Comparison of ENCODE assay signal across 27 mouse cellular contexts in genomic region chr11:36508312-36508711, GRCm38 (mm10).
DNase-seq lines count a peak whose midpoint lies in the region; ATAC-seq and TF ChIP-seq lines count a peak whose summit lies in the region.
"Had no signal": no experiment of that assay in that cellular context is flagged by ENCODE, and none has a peak within 500 bp of the region (broad histone marks: within the 10 kb centered on the region; RNA-seq: fewer than 3 reads in every experiment).

No protein-coding gene starts in this region.

- no peak overlapping the region for H3K9ac ChIP-seq in liver, adult 2 months (ENCODE audit: low read depth, low read length)
- no peak overlapping the region for H3K9ac ChIP-seq in forebrain, embryonic 16.5 days (replicated peaks; ENCODE audit: low read depth, low read length)
- H3K9ac ChIP-seq in lung, postnatal 0 days (replicated peaks; ENCODE audit: low read depth) = no peak overlapping the region
- H3K9ac ChIP-seq: embryonic facial prominence, embryonic 12.5 days; heart, embryonic 12.5 days; limb, embryonic 15.5 days; midbrain, embryonic 12.5 days had no signal

- no peak overlapping the region for H3K4me3 ChIP-seq in liver, adult 2 months (ENCODE audit: insufficient read depth, low read depth, low read length)
- H3K4me3 ChIP-seq in forebrain, embryonic 16.5 days (replicated peaks; ENCODE audit: low read length) = no peak overlapping the region
- no peak overlapping the region for H3K4me3 ChIP-seq in lung, postnatal 0 days (ENCODE audit: low read depth, low read length)
- H3K4me3 ChIP-seq: embryonic facial prominence, embryonic 12.5 days; heart, embryonic 12.5 days; limb, embryonic 15.5 days; midbrain, embryonic 12.5 days had no signal

- 0 out of 2 replicates have a peak overlapping the region, but pooled peaks have one; percentile 1 for H3K4me2 ChIP-seq in forebrain, embryonic 16.5 days (ENCODE audit: low read length)
- no peak overlapping the region for H3K4me2 ChIP-seq in lung, postnatal 0 days (replicated peaks; ENCODE audit: low read depth, low read length)
- H3K4me2 ChIP-seq: embryonic facial prominence, embryonic 12.5 days; heart, embryonic 12.5 days; limb, embryonic 15.5 days; midbrain, embryonic 12.5 days had no signal

- ATAC-seq in forebrain, embryonic 16.5 days = peak; percentile 70
- ATAC-seq in lung, postnatal 0 days = no peak
- ATAC-seq: hindbrain, postnatal 0 days; intestine, postnatal 0 days; Patski had no signal

- no peaks in the 10 kb centered on the region for H3K79me2 ChIP-seq in liver, adult 2 months (ENCODE audit: control insufficient read depth, insufficient read depth, low read length)

- TF ChIP-seq CTCF in liver, adult 2 months (IDR thresholded peaks at IDR 0.05; ENCODE audit: low read depth, low read length) = no peak
- no peak for TF ChIP-seq CTCF in lung, postnatal 0 days (IDR thresholded peaks at IDR 0.05)

- 64% methylated on average over 7 of the region's 7 CpGs for WGBS in liver, adult 2 months
- WGBS in forebrain, embryonic 16.5 days = 33% methylated on average over 7 of the region's 7 CpGs
- 57% methylated on average over 7 of the region's 7 CpGs for WGBS in lung, postnatal 0 days

- no peaks in the 10 kb centered on the region for H3K4me1 ChIP-seq in liver, adult 2 months (ENCODE audit: control insufficient read depth, insufficient read depth, low read length)
- H3K4me1 ChIP-seq in forebrain, embryonic 16.5 days (replicated peaks; ENCODE audit: control insufficient read depth, insufficient read depth, low read length) = peaks cover 15% of the 10 kb centered on the region
- H3K4me1 ChIP-seq in lung, postnatal 0 days (ENCODE audit: insufficient read depth, low read depth, low read length) = no peaks in the 10 kb centered on the region
- H3K4me1 ChIP-seq: embryonic facial prominence, embryonic 12.5 days; limb, embryonic 15.5 days had no signal

- no peaks in the 10 kb centered on the region for H3K36me3 ChIP-seq in liver, adult 2 months (ENCODE audit: control insufficient read depth, insufficient read depth, low read length)
- no peaks in the 10 kb centered on the region for H3K36me3 ChIP-seq in forebrain, embryonic 16.5 days (ENCODE audit: control insufficient read depth, insufficient read depth)
- no peaks in the 10 kb centered on the region for H3K36me3 ChIP-seq in lung, postnatal 0 days (ENCODE audit: insufficient read depth, low read length)
- H3K36me3 ChIP-seq: embryonic facial prominence, embryonic 12.5 days; G1E; heart, embryonic 12.5 days; limb, embryonic 15.5 days had no signal

- no peak for TF ChIP-seq POLR2A in liver, adult 2 months (IDR thresholded peaks at IDR 0.05; ENCODE audit: extremely low read depth, insufficient read depth, low read length)

- H3K27ac ChIP-seq in liver, adult 2 months (replicated peaks; ENCODE audit: insufficient read depth, low read depth, low read length) = no peak overlapping the region
- peak overlapping the region; percentile 56; the same call in 1 of the 2 replicates for H3K27ac ChIP-seq in forebrain, embryonic 16.5 days (ENCODE audit: low read length)
- no peak overlapping the region for H3K27ac ChIP-seq in lung, postnatal 0 days (ENCODE audit: low read length)
- H3K27ac ChIP-seq: embryonic facial prominence, embryonic 12.5 days; hindbrain, postnatal 0 days; limb, embryonic 15.5 days; midbrain, embryonic 12.5 days had no signal

- no peaks in the 10 kb centered on the region for H3K9me3 ChIP-seq in forebrain, embryonic 16.5 days (ENCODE audit: control insufficient read depth, low read length)
- no peaks in the 10 kb centered on the region for H3K9me3 ChIP-seq in lung, postnatal 0 days (ENCODE audit: low read length)
- H3K9me3 ChIP-seq: embryonic facial prominence, embryonic 12.5 days; limb, embryonic 15.5 days had no signal

- DNase-seq in heart, adult 11 months = peak; percentile 25
- DNase-seq in heart, postnatal 4 days = no peak
- DNase-seq in liver, adult 2 months (ENCODE audit: extremely low read depth, low read depth, low spot score) = peak; percentile 17
- DNase-seq in liver = no peak
- DNase-seq in brain, adult 2 months (ENCODE audit: low read depth, low spot score) = peak; percentile 60
- DNase-seq in lung, postnatal 0 days (ENCODE audit: low spot score) = no peak
- DNase-seq in adrenal gland, postnatal 10 days = no peak
- DNase-seq: B cell, adult 2 months; cerebellum, adult 2 months; cerebellum, postnatal 25 days; heart, adult 18-20 months; heart, postnatal 10 days; kidney, postnatal 36 days; layer of hippocampus, adult 9-11 months; left cerebral cortex, postnatal 4 days; right cerebral cortex, postnatal 25 days; thymus, postnatal 14 days had no signal

- no peak for TF ChIP-seq EP300 in lung, postnatal 0 days (IDR thresholded peaks at IDR 0.05)

- no peaks in the 10 kb centered on the region for H3K27me3 ChIP-seq in liver, adult 2 months (ENCODE audit: control insufficient read depth, insufficient read depth, low read length)
- H3K27me3 ChIP-seq in forebrain, embryonic 16.5 days (replicated peaks; ENCODE audit: control insufficient read depth, insufficient read depth, low read length) = no peaks in the 10 kb centered on the region
- no peaks in the 10 kb centered on the region for H3K27me3 ChIP-seq in lung, postnatal 0 days (replicated peaks; ENCODE audit: insufficient read depth, low read length)
- H3K27me3 ChIP-seq: CH12.LX; embryonic facial prominence, embryonic 12.5 days; heart, embryonic 12.5 days; limb, embryonic 15.5 days; midbrain, embryonic 12.5 days had no signal

Comparison
In these comparisons a context has a peak if more than half of its experiments do, and no peak if none do; other contexts are left out.
1. DNase-seq: peak in heart, adult 11 months (single experiment), liver, adult 2 months (single experiment) and brain, adult 2 months (single experiment); none in heart, postnatal 4 days (single experiment), liver (single experiment), lung, postnatal 0 days (single experiment) and adrenal gland, postnatal 10 days (single experiment).